Mouse (Mus musculus) G1E (cell line): Measurements from ENCODE around the gene Gm10837. TPM values are rescaled to one million over a fixed set of nuclear protein-coding genes. Genes with fewer than 3 reads are reported as not detected.

Experiments
- ATAC-seq: 2 replicates; pipeline ENCODE4 v1.8.0; 2016; ENCODE audit warnings: mild to moderate bottlenecking; ENCODE audit not compliant: insufficient number of reproducible peaks, poor library complexity, low FRiP score, severe bottlenecking; ENCODE audit errors: extremely low read depth
- DNase-seq: peaks from one replicate; pipeline ENCODE4 v3.0.0; 2012; ENCODE audit warnings: low spot score
- H3K27me3 ChIP-seq: 2 replicates; pipeline ENCODE4 v1.6.1; 2012; ENCODE audit warnings: mild to moderate bottlenecking, low read length, inconsistent platforms; ENCODE audit not compliant: insufficient read depth
- H3K36me3 ChIP-seq: replicated peaks from 2 replicates; pipeline ENCODE3; 2012; ENCODE audit warnings: mild to moderate bottlenecking, inconsistent platforms
- H3K4me1 ChIP-seq: 2 replicates; pipeline ENCODE4 v1.6.1; 2012; ENCODE audit warnings: low read depth, low read length, inconsistent platforms, mixed read lengths; ENCODE audit not compliant: insufficient read depth
- H3K4me3 ChIP-seq: 2 replicates; pipeline ENCODE4 v1.5.1; 2012; ENCODE audit warnings: low read depth, mild to moderate bottlenecking, inconsistent platforms, low read length, moderate library complexity, mixed read lengths
- H3K9me3 ChIP-seq: replicated peaks from 2 replicates; pipeline ENCODE4 v1.6.1; 2012; ENCODE audit warnings: inconsistent platforms
- CTCF ChIP-seq: IDR thresholded peaks from 2 replicates; pipeline ENCODE4 v1.5.1; 2012; ENCODE audit warnings: low read depth, low read length, inconsistent platforms, mixed read lengths
- GATA1 ChIP-seq: IDR thresholded peaks from 2 replicates; pipeline ENCODE4 v1.6.1; 2012; ENCODE audit warnings: borderline replicate concordance, low read length, inconsistent platforms, mixed read lengths
- GATA2 ChIP-seq: IDR thresholded peaks from 2 replicates; pipeline ENCODE4 v1.6.1; 2012; ENCODE audit warnings: low read depth, low read length, inconsistent platforms, borderline replicate concordance
- POLR2AphosphoS5 ChIP-seq: IDR thresholded peaks from 2 replicates; pipeline ENCODE4 v1.6.1; 2012; ENCODE audit warnings: low read depth, low read length, inconsistent platforms; ENCODE audit not compliant: insufficient replicate concordance
- TAL1 ChIP-seq: conservative IDR thresholded peaks from 2 replicates; pipeline ENCODE4 v1.6.1; 2012; ENCODE audit warnings: low read depth, low read length, inconsistent platforms, mixed read lengths
- polyA plus RNA-seq: library from polyadenylated mRNA; stranded (reverse); fragments of >175 nt; gene quantifications from 2 replicates; pipeline ENCODE4 v1.2.3, GENCODE M21; 2012
- total RNA-seq, 2 experiments: library from RNA; stranded (forward) in 1 of 2; stranded (reverse) in 1 of 2; fragments of 200-1000 nt in 1 of 2; fragments of >200 nt in 1 of 2; fragmentation: Nextera tagmentation in 1 of 2; gene quantifications; 2 replicates each; pipeline ENCODE4 v1.2.3; 2014 to 2017

Gm10837 gene
- total and polyA plus RNA-seq, 3 experiments = 0.11 TPM; not detected in 2

- Histone ChIP-seq H3K36me3 (no peaks in the 10 kb centered on the region), H3K9me3 (peaks cover 24% of the 10 kb centered on the region), H3K27me3 (peaks cover 7% of the 10 kb centered on the region; the same call in 1 of the 2 replicates), H3K4me3 (no peak overlapping the region; the same call in 1 of the 2 replicates), H3K4me1 (peaks cover 3% of the 10 kb centered on the region; the same call in 1 of the 2 replicates)
- ATAC-seq (no peak), DNase-seq (no peak)
- TF ChIP-seq POLR2AphosphoS5 (no peak), GATA2 (no peak), GATA1 (no peak), TAL1 (no peak), CTCF (no peak)
Measured at GRCm38 (mm10) chr14:122464351-122464762, 26.0 kb upstream of the Gm10837 start.

DNA sequence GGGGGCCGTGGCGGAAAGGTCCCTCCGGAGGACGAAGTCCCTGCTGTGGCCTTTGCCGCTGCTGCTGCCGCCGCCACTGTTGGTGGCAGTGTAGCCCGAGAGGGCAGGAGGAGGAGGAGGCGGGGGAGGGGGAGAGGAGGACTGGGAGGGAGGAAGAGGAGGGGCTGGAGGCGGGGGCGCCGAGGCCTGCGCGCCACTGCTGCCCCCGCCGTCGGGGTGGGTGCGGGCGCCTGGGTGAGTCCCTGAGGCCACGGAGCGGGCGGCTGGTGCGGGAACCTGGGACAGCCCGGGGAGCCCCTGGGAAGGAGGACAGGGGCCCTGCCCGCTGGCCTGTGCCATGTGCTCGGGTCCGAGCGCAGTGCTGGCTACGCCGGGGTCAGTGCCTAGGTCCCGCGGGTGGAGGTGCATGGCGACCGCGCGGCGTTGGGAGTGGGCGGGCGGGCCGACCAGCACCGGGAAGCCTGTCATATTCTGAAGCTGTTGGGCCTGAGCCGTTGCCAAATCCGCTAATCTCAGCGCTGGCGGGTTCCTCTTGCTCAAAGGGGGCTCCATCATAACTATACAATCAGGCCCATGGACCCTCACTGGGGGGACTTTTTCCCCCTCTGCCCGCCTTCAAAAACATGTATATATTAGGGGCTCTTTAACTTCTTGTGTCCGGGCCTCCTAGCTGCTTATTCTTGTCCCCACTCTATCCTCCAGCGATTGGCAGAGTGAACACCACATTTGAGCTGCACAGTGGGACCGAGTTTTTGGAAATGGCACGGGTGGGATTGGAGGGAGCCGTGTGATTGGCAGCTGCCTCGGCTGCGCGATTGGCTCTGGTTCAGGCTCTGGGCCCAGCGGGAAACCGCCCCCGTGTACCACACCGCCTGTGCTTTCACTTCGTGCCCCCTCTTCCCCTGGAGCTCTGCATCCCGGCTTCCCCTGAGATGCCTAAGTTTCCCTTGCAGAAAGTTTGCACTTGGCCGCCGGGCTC lies 25.3 kb upstream of the Gm10837 start, which contains the start of gene Zic5:
TSS of gene Zic5 (minus strand) at position 915 of the 979 bp plus-strand sequence.
- DNase-seq = no peak
- Histone ChIP-seq H3K27me3 (peaks cover 7% of the 10 kb centered on the region; the same call in 1 of the 2 replicates), H3K9me3 (peaks cover 24% of the 10 kb centered on the region), H3K4me1 (peaks cover 3% of the 10 kb centered on the region; the same call in 1 of the 2 replicates), H3K4me3 (no peak within 1 kb of the TSS; the same call in 1 of the 2 replicates), H3K36me3 (no peaks in the 10 kb centered on the region)
- no peak for ATAC-seq
- TF ChIP-seq GATA1 (no peak), CTCF (no peak)

GRCm38 (mm10) chr14:122465931-122466490 lies 24.4 kb upstream of the Gm10837 start:
- ATAC-seq (no peak), DNase-seq (no peak)
- no peaks in the 10 kb centered on the region for H3K36me3 ChIP-seq
- peaks cover 24% of the 10 kb centered on the region for H3K9me3 ChIP-seq
- no peak overlapping the region for H3K4me3 ChIP-seq
- no peak for TF ChIP-seq CTCF
- TF ChIP-seq GATA2 = no peak
- TF ChIP-seq GATA1 = no peak
- TF ChIP-seq TAL1 = no peak
- no peak for TF ChIP-seq POLR2AphosphoS5
- peaks cover 7% of the 10 kb centered on the region; the same call in 1 of the 2 replicates for H3K27me3 ChIP-seq
- H3K4me1 ChIP-seq = peaks cover 3% of the 10 kb centered on the region; the same call in 1 of the 2 replicates

DNA sequence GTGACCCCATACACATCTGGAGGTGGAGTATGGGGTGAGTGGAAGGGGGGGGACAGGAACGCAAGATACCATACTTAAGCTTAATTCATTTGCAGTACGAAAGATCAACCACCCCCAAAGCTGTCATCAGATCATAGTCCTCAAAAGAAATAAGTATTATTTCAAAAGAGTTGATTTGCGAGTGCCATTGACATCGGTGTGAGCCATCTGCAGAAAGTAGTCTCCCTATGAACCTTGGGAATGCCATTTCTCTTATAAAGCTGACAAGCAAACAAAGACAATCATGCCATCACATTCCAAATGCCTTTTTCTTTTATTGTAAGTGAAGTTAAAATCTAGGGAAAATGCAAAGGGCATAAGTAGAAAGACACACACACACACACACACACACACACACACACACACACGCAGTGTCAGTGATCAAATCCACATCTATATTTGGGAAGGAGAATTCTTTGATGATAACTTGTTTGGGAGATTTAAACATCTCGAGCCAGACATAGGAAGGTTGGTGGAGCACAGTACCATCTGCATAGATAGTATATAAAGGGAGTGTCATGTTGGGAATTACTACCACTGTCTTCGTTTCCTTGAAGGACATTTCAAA lies 23.5 kb upstream of the Gm10837 start:
- peaks cover 3% of the 10 kb centered on the region; the same call in 1 of the 2 replicates for H3K4me1 ChIP-seq
- no peak for TF ChIP-seq POLR2AphosphoS5
- TF ChIP-seq CTCF = no peak
- TF ChIP-seq GATA2 = no peak
- TF ChIP-seq TAL1 = no peak
- no peak for TF ChIP-seq GATA1
- no peak overlapping the region for H3K4me3 ChIP-seq
- DNase-seq (no peak), ATAC-seq (no peak)
- H3K9me3 ChIP-seq = peaks cover 24% of the 10 kb centered on the region
- no peaks in the 10 kb centered on the region for H3K36me3 ChIP-seq
- peaks cover 7% of the 10 kb centered on the region; the same call in 1 of the 2 replicates for H3K27me3 ChIP-seq

DNA sequence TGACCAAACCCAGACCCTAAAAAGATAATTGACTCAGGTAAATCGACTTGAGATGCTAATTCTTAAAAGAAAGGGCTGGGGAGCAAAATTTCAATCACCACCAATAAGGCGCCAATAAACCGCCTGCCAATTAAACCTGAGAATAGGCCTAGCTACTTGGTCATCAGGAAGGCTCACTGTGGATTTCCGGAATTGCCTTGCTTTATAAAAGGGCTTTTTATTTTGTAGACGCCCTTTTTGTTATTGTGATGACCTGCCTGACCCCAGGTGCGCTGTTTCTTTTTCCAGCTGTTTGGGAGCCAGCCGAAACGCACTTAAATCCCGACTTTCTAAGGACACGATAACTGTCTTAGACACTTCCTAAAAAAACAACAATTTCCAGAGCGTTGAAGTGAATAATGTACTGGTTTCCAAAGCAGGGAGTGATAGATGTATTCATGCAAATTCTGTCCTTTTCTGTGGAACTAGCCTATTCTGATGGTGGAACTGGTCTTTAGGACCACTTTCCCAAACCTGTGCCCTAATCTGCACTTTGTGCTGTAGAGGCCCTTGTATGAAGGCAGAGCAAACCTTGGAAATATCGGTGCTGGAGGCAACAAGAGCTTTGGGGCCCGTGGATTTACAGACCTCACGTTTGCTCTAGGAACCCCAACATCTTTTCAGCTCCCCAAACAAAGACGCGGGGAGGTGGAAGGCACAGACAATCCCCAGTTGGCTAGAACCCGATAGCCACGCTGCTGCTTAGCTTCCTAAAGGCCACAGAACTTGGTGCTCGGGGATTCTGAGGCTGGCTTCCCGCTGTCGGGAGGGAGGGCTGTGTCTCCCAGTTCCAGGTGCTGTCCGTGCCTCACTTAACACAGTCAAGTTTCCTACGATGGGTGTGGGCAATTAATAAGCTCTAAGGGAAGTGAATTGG lies 22.2 kb upstream of the Gm10837 start:
- TF ChIP-seq POLR2AphosphoS5 = no peak
- no peak for TF ChIP-seq GATA2
- no peak for TF ChIP-seq GATA1
- TF ChIP-seq TAL1 = no peak
- no peak for TF ChIP-seq CTCF
- peaks cover 7% of the 10 kb centered on the region; the same call in 1 of the 2 replicates for H3K27me3 ChIP-seq
- H3K4me1 ChIP-seq = peaks cover 3% of the 10 kb centered on the region; the same call in 1 of the 2 replicates
- H3K9me3 ChIP-seq = peaks cover 24% of the 10 kb centered on the region
- ATAC-seq = no peak
- no peak for DNase-seq
- H3K4me3 ChIP-seq = no peak overlapping the region
- H3K36me3 ChIP-seq = no peaks in the 10 kb centered on the region
